Mouse (Mus musculus): ENCODE data around the gene Ferd3l. TPM values are rescaled to one million over a fixed set of nuclear protein-coding genes. Genes with fewer than 3 reads are reported as not detected.

Gene Ferd3l
- total RNA-seq, 1 experiment, result not detected

DNA sequence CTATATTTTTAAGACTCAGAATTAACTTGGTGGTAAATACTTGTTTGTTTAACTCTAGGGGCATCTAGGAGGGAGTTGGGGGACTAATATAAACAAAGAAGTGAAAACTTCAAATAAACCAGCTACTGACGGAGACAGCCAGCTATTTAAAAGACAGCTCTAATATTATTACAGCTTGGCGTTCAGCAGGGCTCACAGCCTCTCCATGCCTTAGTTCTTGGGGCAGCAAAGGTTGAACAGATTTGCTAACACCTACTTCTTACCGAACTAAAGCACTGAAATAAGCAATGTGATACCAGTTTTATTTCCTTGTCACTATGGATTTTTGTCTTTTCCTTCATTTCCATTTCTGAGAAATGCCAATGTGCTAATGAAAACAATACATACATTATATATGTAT is 31.6 kb downstream of the Ferd3l start:
- Histone ChIP-seq H3K9me3 (ENCODE audit: control insufficient read depth, insufficient read depth, low read depth, low read length) (no peaks in the 10 kb centered on the region), H3K4me3 (ENCODE audit: insufficient read depth in 1 of 2, low read depth in 1 of 2, low read length in 2 of 2, poor library complexity in 1 of 2, severe bottlenecking in 1 of 2) (no peak overlapping the region), H3K27ac (ENCODE audit: insufficient read depth, low read depth, low read length, poor library complexity, severe bottlenecking) (no peak overlapping the region), H3K36me3 (ENCODE audit: control insufficient read depth, insufficient read depth, low read length, poor library complexity, severe bottlenecking) (no peaks in the 10 kb centered on the region), H3K9ac (ENCODE audit: insufficient read depth, low read depth, low read length, poor library complexity, severe bottlenecking) (no peak overlapping the region), H3K4me1 (ENCODE audit: control insufficient read depth in 2 of 2, insufficient read depth in 2 of 2, low read length in 2 of 2, poor library complexity in 1 of 2) (peaks cover 0 to 6% of the 10 kb centered on the region in 2 experiments; a peak in 1 of 4 replicates)
- in situ Hi-C loops (cut with MboI; ENCODE audit: low sequenced_read_pairs in 2 of 2, unreplicated experiment in 2 of 2), result no loop called here
- TF ChIP-seq CHD2 (IDR thresholded peaks at IDR 0.05; ENCODE audit: low read depth, low read length) (no peak), ZNF384 (IDR thresholded peaks at IDR 0.05; ENCODE audit: low read depth, low read length) (no peak), HCFC1 (IDR thresholded peaks at IDR 0.05; ENCODE audit: borderline replicate concordance, insufficient read depth, low read length) (no peak), MAFK (IDR thresholded peaks at IDR 0.05; ENCODE audit: insufficient read depth, low read depth, low read length) (no peak), ZC3H11A (IDR thresholded peaks at IDR 0.05; ENCODE audit: borderline replicate concordance, low read depth, low read length) (no peak)
- no peak for DNase-seq (ENCODE audit: low read depth, low spot score)

DNA sequence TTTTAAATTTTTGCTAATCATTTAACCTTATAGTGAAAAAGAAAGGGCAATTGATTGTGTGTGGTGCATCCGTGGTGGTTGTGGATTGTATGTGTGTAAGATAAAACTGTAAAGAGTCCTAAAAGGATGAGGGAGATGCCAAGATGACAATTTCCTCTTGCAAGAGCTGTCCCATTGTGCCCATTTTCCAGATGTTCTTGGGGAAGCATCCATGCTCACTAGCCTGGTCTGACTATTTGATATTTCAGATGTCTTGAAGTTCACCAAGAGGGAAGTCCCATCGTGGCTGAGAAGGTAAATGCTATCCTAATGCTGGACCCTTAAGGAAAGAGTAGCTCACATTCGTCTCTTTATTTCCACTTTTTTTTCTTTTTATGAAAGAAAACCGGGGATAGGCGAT is 32.8 kb downstream of the Ferd3l start:
- H3K9ac ChIP-seq (ENCODE audit: insufficient read depth, low read depth, low read length, poor library complexity, severe bottlenecking), result no peak overlapping the region
- no peak overlapping the region for H3K27ac ChIP-seq (ENCODE audit: insufficient read depth, low read depth, low read length, poor library complexity, severe bottlenecking)
- TF ChIP-seq CHD2 (IDR thresholded peaks at IDR 0.05; ENCODE audit: low read depth, low read length), result no peak
- no peak for TF ChIP-seq ZNF384 (IDR thresholded peaks at IDR 0.05; ENCODE audit: low read depth, low read length)
- no peak for TF ChIP-seq HCFC1 (IDR thresholded peaks at IDR 0.05; ENCODE audit: borderline replicate concordance, insufficient read depth, low read length)
- TF ChIP-seq MAFK (IDR thresholded peaks at IDR 0.05; ENCODE audit: insufficient read depth, low read depth, low read length), result no peak
- H3K36me3 ChIP-seq (ENCODE audit: control insufficient read depth, insufficient read depth, low read length, poor library complexity, severe bottlenecking), result no peaks in the 10 kb centered on the region
- no peaks in the 10 kb centered on the region for H3K9me3 ChIP-seq (ENCODE audit: control insufficient read depth, insufficient read depth, low read depth, low read length)
- peaks cover 0 to 5% of the 10 kb centered on the region in 2 experiments; a peak in 1 of 4 replicates for H3K4me1 ChIP-seq (ENCODE audit: control insufficient read depth in 2 of 2, insufficient read depth in 2 of 2, low read length in 2 of 2, poor library complexity in 1 of 2)
- DNase-seq (ENCODE audit: low read depth, low spot score), result no peak
- in situ Hi-C loops (cut with MboI; ENCODE audit: low sequenced_read_pairs in 2 of 2, unreplicated experiment in 2 of 2), result no loop called here
- H3K4me3 ChIP-seq (ENCODE audit: insufficient read depth in 1 of 2, low read depth in 1 of 2, low read length in 2 of 2, poor library complexity in 1 of 2, severe bottlenecking in 1 of 2), result no peak overlapping the region

GRCm38 (mm10) chr12:33962118-33962772 is 34.0 kb downstream of the Ferd3l start:
- H3K9ac ChIP-seq (ENCODE audit: insufficient read depth, low read depth, low read length, poor library complexity, severe bottlenecking), result no peak overlapping the region
- DNase-seq (ENCODE audit: low read depth, low spot score), result no peak
- peaks cover 0 to 3% of the 10 kb centered on the region in 2 experiments; a peak in 1 of 4 replicates for H3K4me1 ChIP-seq (ENCODE audit: control insufficient read depth in 2 of 2, insufficient read depth in 2 of 2, low read length in 2 of 2, poor library complexity in 1 of 2)
- H3K36me3 ChIP-seq (ENCODE audit: control insufficient read depth, insufficient read depth, low read length, poor library complexity, severe bottlenecking), result no peaks in the 10 kb centered on the region
- no peak overlapping the region for H3K27ac ChIP-seq (ENCODE audit: insufficient read depth, low read depth, low read length, poor library complexity, severe bottlenecking)
- in situ Hi-C loops (cut with MboI; ENCODE audit: low sequenced_read_pairs in 2 of 2, unreplicated experiment in 2 of 2), result no loop called here
- no peak overlapping the region for H3K4me3 ChIP-seq (ENCODE audit: insufficient read depth in 1 of 2, low read depth in 1 of 2, low read length in 2 of 2, poor library complexity in 1 of 2, severe bottlenecking in 1 of 2)
- no peaks in the 10 kb centered on the region for H3K9me3 ChIP-seq (ENCODE audit: control insufficient read depth, insufficient read depth, low read depth, low read length)
- TF ChIP-seq CHD2 (IDR thresholded peaks at IDR 0.05; ENCODE audit: low read depth, low read length), result no peak

DNA sequence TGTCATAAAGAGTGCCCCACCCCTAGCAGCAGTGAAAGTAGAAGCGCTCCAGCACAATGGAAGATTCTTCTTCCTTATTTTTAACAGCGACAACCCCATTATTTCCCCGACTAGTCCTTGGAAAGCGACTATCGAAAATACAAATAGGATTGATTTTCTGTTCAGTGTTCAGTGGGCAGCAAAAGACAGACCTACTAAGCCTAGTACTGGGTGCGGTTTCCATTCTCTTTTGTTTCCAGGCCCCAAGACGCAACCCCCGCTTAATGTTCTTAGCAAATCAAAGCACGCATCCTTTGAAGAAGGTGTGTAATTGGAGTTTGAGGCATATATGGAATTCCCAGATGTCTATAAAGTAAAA is 34.5 kb downstream of the Ferd3l start:
- H3K4me1 ChIP-seq (ENCODE audit: control insufficient read depth in 2 of 2, insufficient read depth in 2 of 2, low read length in 2 of 2, poor library complexity in 1 of 2), result peaks cover 0 to 6% of the 10 kb centered on the region in 2 experiments; a peak in 2 of 4 replicates
- DNase-seq (ENCODE audit: low read depth, low spot score), result no peak

DNA sequence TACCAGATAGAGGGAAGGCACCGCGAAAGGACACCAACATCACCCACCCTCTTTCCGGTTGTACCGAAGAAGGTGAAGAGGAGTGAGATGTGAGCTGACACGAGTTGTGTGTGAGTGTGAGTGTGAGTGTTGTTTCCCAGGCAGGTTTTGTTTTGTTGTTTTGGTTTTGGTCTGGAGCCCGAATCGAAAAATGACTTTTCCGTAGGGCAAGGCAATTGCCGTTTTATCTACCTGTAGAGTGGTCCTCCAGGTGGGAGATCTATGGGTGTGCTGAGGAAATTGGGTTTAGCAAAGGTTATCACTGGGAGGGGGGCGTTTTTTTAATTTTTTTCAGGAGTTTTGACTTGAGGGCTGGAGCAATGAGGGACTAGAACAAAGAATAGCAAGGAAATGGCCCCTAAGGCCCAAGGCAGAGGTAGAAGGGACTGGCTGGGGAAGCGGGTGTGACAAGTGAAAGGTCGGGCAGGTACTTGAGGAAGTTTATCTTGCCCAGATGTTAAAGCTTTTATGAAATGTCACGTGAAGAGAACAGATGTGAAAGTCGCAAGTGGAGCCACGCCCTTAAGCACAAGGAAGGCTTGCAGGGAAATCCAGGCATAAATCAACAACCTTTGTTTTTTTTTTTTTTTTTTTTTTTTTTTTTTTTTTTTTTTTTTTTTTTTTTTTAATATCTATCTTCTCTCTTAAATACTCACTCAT is 35.6 kb downstream of the Ferd3l start:
- DNase-seq (ENCODE audit: low read depth, low spot score), result no peak
- Histone ChIP-seq H3K27ac (ENCODE audit: insufficient read depth, low read depth, low read length, poor library complexity, severe bottlenecking) (no peak overlapping the region), H3K4me1 (ENCODE audit: control insufficient read depth in 2 of 2, insufficient read depth in 2 of 2, low read length in 2 of 2, poor library complexity in 1 of 2) (peaks cover 0 to 6% of the 10 kb centered on the region in 2 experiments; a peak in 2 of 4 replicates), H3K36me3 (ENCODE audit: control insufficient read depth, insufficient read depth, low read length, poor library complexity, severe bottlenecking) (no peaks in the 10 kb centered on the region), H3K4me3 (ENCODE audit: insufficient read depth in 1 of 2, low read depth in 1 of 2, low read length in 2 of 2, poor library complexity in 1 of 2, severe bottlenecking in 1 of 2) (no peak overlapping the region), H3K9me3 (ENCODE audit: control insufficient read depth, insufficient read depth, low read depth, low read length) (no peaks in the 10 kb centered on the region), H3K9ac (ENCODE audit: insufficient read depth, low read depth, low read length, poor library complexity, severe bottlenecking) (no peak overlapping the region)
- in situ Hi-C loops (cut with MboI; ENCODE audit: low sequenced_read_pairs in 2 of 2, unreplicated experiment in 2 of 2), result no loop called here
- TF ChIP-seq ZC3H11A (IDR thresholded peaks at IDR 0.05; ENCODE audit: borderline replicate concordance, low read depth, low read length), result no peak
- TF ChIP-seq HCFC1 (IDR thresholded peaks at IDR 0.05; ENCODE audit: borderline replicate concordance, insufficient read depth, low read length), result no peak
- TF ChIP-seq CHD2 (IDR thresholded peaks at IDR 0.05; ENCODE audit: low read depth, low read length), result no peak
- no peak for TF ChIP-seq ZNF384 (IDR thresholded peaks at IDR 0.05; ENCODE audit: low read depth, low read length)
- no peak for TF ChIP-seq MAFK (IDR thresholded peaks at IDR 0.05; ENCODE audit: insufficient read depth, low read depth, low read length)

More for the DNA sequence above, 34.5 kb downstream of the Ferd3l start:
- no peak overlapping the region for H3K4me3 ChIP-seq (ENCODE audit: insufficient read depth in 1 of 2, low read depth in 1 of 2, low read length in 2 of 2, poor library complexity in 1 of 2, severe bottlenecking in 1 of 2)
- no peak overlapping the region for H3K27ac ChIP-seq (ENCODE audit: insufficient read depth, low read depth, low read length, poor library complexity, severe bottlenecking)
- TF ChIP-seq HCFC1 (IDR thresholded peaks at IDR 0.05; ENCODE audit: borderline replicate concordance, insufficient read depth, low read length) (no peak), CHD2 (IDR thresholded peaks at IDR 0.05; ENCODE audit: low read depth, low read length) (no peak)
- H3K9me3 ChIP-seq (ENCODE audit: control insufficient read depth, insufficient read depth, low read depth, low read length), result no peaks in the 10 kb centered on the region
- H3K36me3 ChIP-seq (ENCODE audit: control insufficient read depth, insufficient read depth, low read length, poor library complexity, severe bottlenecking), result no peaks in the 10 kb centered on the region
- in situ Hi-C loops (cut with MboI; ENCODE audit: low sequenced_read_pairs in 2 of 2, unreplicated experiment in 2 of 2), result no loop called here
- H3K9ac ChIP-seq (ENCODE audit: insufficient read depth, low read depth, low read length, poor library complexity, severe bottlenecking), result no peak overlapping the region

All from ES-E14 (cell line).